Mouse (Mus musculus): Measurements from ENCODE around the gene Dock2. TPM values are rescaled to one million over a fixed set of nuclear protein-coding genes. Genes with fewer than 3 reads are reported as not detected.
A peak's percentile ranks its signal among the peaks of the same experiment; 100 is the strongest.

The Dock2 gene
- polyA plus RNA-seq, 1 experiment from 2014 or later: 0.68 TPM

DNA sequence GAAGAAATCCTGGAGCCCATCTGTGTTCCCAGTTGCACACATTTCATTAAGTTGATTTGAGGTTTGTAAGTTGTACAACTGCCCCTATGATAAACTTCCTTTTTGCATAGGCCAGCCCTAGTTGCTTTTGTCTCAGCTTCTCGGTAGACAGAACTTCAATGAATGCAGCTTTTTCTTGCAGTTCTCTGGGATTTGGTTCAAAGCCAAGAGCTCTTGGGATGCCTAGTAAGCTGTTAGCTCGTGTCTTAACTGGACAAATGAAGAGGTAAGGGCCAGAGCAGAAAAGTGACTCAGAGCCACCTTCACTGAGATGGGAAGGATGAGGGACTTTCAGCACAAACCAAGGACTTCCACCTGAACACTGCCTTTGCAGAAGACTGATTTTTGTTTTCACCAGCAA is 266.7 kb downstream of the Dock2 start:
- Histone ChIP-seq H3K9me3 (no peaks in the 10 kb centered on the region), H3K27ac (no peak overlapping the region), H3K4me1 (peaks cover 3% of the 10 kb centered on the region; the same call in 1 of the 2 replicates), H3K9ac (no peak overlapping the region), H3K27me3 (replicated peaks) (no peaks in the 10 kb centered on the region), H3K4me2 (no peak overlapping the region), H3K36me3 (replicated peaks) (no peaks in the 10 kb centered on the region), H3K4me3 (no peak overlapping the region)
- ATAC-seq (replicated peaks): no peak
- WGBS: 23% methylated on average over 2 of the region's 2 CpGs

DNA sequence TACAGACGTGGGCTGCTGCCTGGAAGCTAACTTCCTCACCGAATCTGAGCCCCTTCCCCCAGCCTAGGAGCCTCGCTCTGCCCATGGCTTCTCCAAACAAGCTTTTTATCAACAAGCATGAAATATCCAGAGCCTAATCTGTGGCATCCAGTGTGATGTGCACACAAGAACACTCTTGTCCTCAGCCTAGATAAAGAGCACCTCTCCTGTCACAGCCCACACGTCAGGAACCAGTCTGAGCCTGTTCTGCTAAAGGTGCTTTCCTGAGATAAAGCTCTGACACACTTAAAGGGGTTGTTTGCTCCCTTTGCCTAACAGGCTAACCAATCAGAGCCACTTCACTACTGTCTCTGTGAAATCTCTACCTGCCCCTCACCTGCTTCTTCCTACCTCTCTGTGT is 268.4 kb downstream of the Dock2 start:
- Histone ChIP-seq H3K36me3 (replicated peaks) (no peaks in the 10 kb centered on the region), H3K9me3 (no peaks in the 10 kb centered on the region), H3K27ac (no peak overlapping the region), H3K4me1 (peaks cover 3% of the 10 kb centered on the region; the same call in 1 of the 2 replicates), H3K4me3 (no peak overlapping the region), H3K4me2 (no peak overlapping the region), H3K27me3 (replicated peaks) (no peaks in the 10 kb centered on the region), H3K9ac (no peak overlapping the region)
- 60% methylated on average over 4 of the region's 4 CpGs for WGBS
- no peak for ATAC-seq (replicated peaks)

GRCm38 (mm10) chr11:34506390-34506789 is 277.3 kb downstream of the Dock2 start:
- Histone ChIP-seq H3K9ac (no peak overlapping the region), H3K36me3 (replicated peaks) (no peaks in the 10 kb centered on the region), H3K27ac (no peak overlapping the region), H3K4me1 (no peaks in the 10 kb centered on the region), H3K4me2 (no peak overlapping the region), H3K9me3 (no peaks in the 10 kb centered on the region), H3K4me3 (no peak overlapping the region), H3K27me3 (replicated peaks) (no peaks in the 10 kb centered on the region)
- no peak for ATAC-seq (replicated peaks)
- WGBS: 92% methylated on average over 1 of the region's 1 CpGs

GRCm38 (mm10) chr11:34499663-34500062 is 284.0 kb downstream of the Dock2 start:
- Histone ChIP-seq H3K4me2 (no peak overlapping the region), H3K27ac (no peak overlapping the region), H3K4me3 (no peak overlapping the region), H3K9ac (no peak overlapping the region), H3K27me3 (replicated peaks) (no peaks in the 10 kb centered on the region), H3K4me1 (no peaks in the 10 kb centered on the region), H3K9me3 (no peaks in the 10 kb centered on the region), H3K36me3 (replicated peaks) (no peaks in the 10 kb centered on the region)
- WGBS: 88% methylated on average over 1 of the region's 1 CpGs
- no peak for ATAC-seq (replicated peaks)

DNA sequence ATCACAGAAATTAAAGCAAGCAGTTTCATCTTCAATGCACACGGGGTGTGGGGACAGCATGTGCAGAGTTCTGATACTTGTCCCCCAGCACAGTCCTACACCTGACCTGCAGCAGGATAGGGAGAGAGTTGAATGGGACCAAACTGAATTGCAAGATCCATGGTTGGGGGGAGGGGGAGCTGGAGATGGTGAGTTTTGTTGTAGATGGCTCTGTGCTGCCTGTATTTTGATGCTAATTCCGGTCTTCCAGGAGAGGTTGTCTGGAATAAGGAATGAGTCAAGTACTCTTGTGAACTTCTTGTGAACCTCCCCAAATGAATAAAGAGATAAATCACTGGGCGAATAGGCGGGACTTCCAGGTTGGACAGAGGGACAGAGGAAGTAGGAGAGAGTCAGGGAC is 289.0 kb downstream of the Dock2 start:
- Histone ChIP-seq H3K4me2 (no peak overlapping the region), H3K36me3 (replicated peaks) (no peaks in the 10 kb centered on the region), H3K4me1 (no peaks in the 10 kb centered on the region), H3K27ac (no peak overlapping the region), H3K9ac (no peak overlapping the region), H3K9me3 (no peaks in the 10 kb centered on the region), H3K4me3 (no peak overlapping the region), H3K27me3 (replicated peaks) (no peaks in the 10 kb centered on the region)
- no peak for ATAC-seq (replicated peaks)
- 68% methylated on average over 4 of the region's 4 CpGs for WGBS

DNA sequence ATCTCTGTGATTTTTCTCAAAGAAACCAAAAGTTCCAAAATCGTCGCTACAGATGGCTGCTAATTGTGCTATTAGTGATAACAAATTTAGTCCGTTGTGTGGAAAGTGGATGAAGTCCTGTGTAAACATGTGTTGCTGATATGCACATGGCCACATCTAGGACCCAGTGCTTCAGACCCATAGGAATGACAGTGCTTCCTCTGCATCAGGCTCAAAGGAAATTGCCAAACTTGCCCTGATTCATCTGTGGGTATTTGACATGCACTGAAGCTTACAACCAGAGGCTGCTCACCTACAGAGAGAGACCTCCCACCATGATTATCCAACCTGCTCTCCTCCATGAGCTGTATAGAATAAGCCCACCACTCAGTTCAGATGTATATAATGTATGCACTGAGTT is 290.7 kb downstream of the Dock2 start:
- Histone ChIP-seq H3K4me1 (no peaks in the 10 kb centered on the region), H3K36me3 (replicated peaks) (no peaks in the 10 kb centered on the region), H3K9ac (no peak overlapping the region), H3K27ac (no peak overlapping the region), H3K4me2 (no peak overlapping the region), H3K4me3 (no peak overlapping the region), H3K27me3 (replicated peaks) (no peaks in the 10 kb centered on the region), H3K9me3 (no peaks in the 10 kb centered on the region)
- 94% methylated on average over 3 of the region's 3 CpGs for WGBS
- ATAC-seq (replicated peaks): no peak

- Histone ChIP-seq H3K9ac (no peak overlapping the region), H3K9me3 (no peaks in the 10 kb centered on the region), H3K36me3 (replicated peaks) (no peaks in the 10 kb centered on the region), H3K27me3 (replicated peaks) (no peaks in the 10 kb centered on the region), H3K27ac (no peak overlapping the region), H3K4me1 (no peaks in the 10 kb centered on the region), H3K4me2 (no peak overlapping the region), H3K4me3 (no peak overlapping the region)
- WGBS: 90% methylated on average over 2 of the region's 2 CpGs
- no peak for ATAC-seq (replicated peaks)
Observed at GRCm38 (mm10) chr11:34492223-34492622, 291.5 kb downstream of the Dock2 start.

DNA sequence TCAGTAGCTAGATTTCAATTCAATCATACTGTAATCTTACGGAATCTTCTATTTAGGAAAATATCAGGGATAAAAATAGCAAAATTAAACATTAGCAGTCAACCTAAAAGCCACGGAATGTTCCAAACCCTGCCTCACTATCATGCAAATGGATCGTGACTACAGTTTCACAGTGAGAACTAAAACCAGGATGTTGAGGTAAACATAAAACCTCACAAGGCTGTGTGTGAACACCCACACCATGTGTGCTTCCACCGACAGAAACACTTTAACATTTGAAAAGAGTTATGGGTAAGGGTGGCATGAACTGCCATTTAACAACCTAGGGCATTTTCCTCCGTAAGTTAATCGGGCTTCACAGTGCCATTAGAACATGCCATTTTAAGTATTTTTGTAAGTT is 294.1 kb downstream of the Dock2 start:
- no peak overlapping the region for H3K4me2 ChIP-seq
- no peak overlapping the region for H3K9ac ChIP-seq
- 83% methylated on average over 6 of the region's 6 CpGs for WGBS
- no peaks in the 10 kb centered on the region for H3K9me3 ChIP-seq
- no peak for ATAC-seq (replicated peaks)
- no peaks in the 10 kb centered on the region for H3K4me1 ChIP-seq
- H3K27me3 ChIP-seq (replicated peaks): no peaks in the 10 kb centered on the region
- no peak overlapping the region for H3K27ac ChIP-seq
- H3K36me3 ChIP-seq (replicated peaks): no peaks in the 10 kb centered on the region
- no peak overlapping the region for H3K4me3 ChIP-seq

DNA sequence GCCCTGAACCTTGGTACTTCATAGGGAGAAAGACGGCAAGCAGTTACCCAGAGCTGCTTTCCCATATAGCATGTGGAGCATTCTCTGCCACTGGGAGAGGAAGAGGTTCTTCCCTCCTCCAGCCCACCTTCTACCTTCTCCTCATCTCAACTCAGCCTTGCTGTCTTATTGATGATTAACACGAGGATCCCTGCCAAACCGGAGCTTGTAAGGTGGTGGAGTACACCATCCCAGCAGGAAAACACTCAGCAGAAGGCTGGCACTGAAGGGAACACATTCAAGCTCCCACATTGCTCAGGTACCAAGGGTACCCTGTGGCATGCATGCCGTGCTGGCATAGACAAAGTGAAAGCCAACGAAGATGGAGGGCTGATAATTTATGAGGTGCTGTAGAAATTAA is 304.4 kb downstream of the Dock2 start:
- no peak overlapping the region for H3K4me2 ChIP-seq
- WGBS: 83% methylated on average over 5 of the region's 5 CpGs
- no peak for ATAC-seq (replicated peaks)
- H3K36me3 ChIP-seq (replicated peaks): no peaks in the 10 kb centered on the region
- H3K4me3 ChIP-seq: no peak overlapping the region
- no peaks in the 10 kb centered on the region for H3K4me1 ChIP-seq
- H3K27ac ChIP-seq: no peak overlapping the region
- H3K9me3 ChIP-seq: no peaks in the 10 kb centered on the region
- H3K9ac ChIP-seq: no peak overlapping the region
- no peaks in the 10 kb centered on the region for H3K27me3 ChIP-seq (replicated peaks)

DNA sequence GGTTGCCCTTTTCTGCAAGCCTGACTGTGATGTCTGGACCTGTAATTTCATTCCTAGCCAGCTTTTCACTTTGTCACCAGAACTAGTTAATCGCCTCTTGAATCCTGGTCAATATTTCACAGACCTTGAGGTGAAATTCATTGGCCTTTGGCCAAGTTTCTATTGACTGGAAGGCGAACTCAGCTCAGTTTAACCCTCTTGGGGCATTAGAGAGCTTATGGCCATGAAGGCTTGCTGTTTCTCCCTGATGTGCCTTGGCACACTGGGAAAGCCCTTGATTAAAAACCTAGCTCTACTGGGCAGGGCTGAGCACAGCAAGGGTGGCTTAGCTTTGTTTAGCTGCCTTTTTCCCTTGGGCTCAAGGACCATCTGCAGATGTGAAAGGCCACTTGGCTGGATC is 313.9 kb downstream of the Dock2 start:
- no peaks in the 10 kb centered on the region for H3K27me3 ChIP-seq (replicated peaks)
- H3K36me3 ChIP-seq (replicated peaks): no peaks in the 10 kb centered on the region
- no peaks in the 10 kb centered on the region for H3K9me3 ChIP-seq
- H3K9ac ChIP-seq: no peak overlapping the region
- ATAC-seq (replicated peaks): no peak
- 69% methylated on average over 2 of the region's 2 CpGs for WGBS
- H3K4me3 ChIP-seq: no peak overlapping the region
- H3K4me2 ChIP-seq: no peak overlapping the region
- H3K27ac ChIP-seq: no peak overlapping the region
- H3K4me1 ChIP-seq: 0 out of 2 replicates have a peak, but pooled peaks cover 5% of the 10 kb centered on the region

- no peak; the same call in 1 of the 2 replicates for ATAC-seq (replicated peaks)
- Histone ChIP-seq H3K36me3 (replicated peaks) (no peaks in the 10 kb centered on the region), H3K4me1 (0 out of 2 replicates have a peak, but pooled peaks cover 5% of the 10 kb centered on the region), H3K4me2 (no peak overlapping the region), H3K9me3 (no peaks in the 10 kb centered on the region), H3K27me3 (replicated peaks) (no peaks in the 10 kb centered on the region), H3K9ac (no peak overlapping the region), H3K4me3 (no peak overlapping the region), H3K27ac (no peak overlapping the region)
- 34% methylated on average over 3 of the region's 3 CpGs for WGBS
Observed at GRCm38 (mm10) chr11:34468571-34468970, 315.1 kb downstream of the Dock2 start.

DNA sequence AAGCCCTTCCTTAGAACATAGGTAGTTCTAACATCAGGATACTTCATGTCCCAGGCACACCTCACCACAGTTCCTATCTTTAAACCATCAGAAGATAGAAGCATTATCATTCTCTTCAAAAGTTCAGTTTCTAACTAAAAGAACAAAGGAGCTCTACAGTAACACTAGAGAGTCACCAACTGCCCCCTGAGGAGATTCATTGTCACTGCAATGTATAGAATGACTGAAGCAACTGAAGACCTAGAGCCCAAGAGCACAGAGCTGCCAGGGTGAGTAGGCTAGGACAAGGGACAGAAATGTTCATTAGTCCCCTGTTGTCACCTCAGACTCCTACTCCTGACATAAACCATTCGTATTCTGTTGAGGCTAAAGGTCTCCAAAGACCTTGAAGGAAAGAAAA is 316.6 kb downstream of the Dock2 start:
- 56% methylated on average over 1 of the region's 1 CpGs for WGBS
- no peak overlapping the region for H3K9ac ChIP-seq
- no peak overlapping the region for H3K4me2 ChIP-seq
- H3K36me3 ChIP-seq (replicated peaks): no peaks in the 10 kb centered on the region
- H3K27me3 ChIP-seq (replicated peaks): no peaks in the 10 kb centered on the region
- H3K4me1 ChIP-seq: 0 out of 2 replicates have a peak, but pooled peaks cover 5% of the 10 kb centered on the region
- no peak overlapping the region for H3K27ac ChIP-seq
- no peak for ATAC-seq (replicated peaks)
- H3K9me3 ChIP-seq: no peaks in the 10 kb centered on the region
- H3K4me3 ChIP-seq: no peak overlapping the region

DNA sequence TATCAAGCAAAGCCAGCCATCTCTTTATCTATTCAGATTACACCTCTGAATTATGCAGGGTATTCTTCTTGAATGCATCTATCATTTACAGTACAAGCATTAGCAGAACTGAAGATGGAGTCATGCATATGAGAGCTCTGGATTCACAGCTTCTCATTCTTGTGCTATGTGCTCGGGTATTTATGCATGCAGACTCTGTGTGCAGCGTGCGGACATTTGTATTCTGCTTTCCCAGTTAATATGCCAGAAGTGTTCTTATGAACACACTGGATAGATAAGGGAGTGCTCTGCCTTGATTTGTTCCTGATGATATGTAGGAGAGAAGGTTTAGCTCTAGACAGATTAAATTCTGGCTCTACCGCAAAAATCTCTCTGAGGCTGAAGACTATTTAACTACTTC is 333.7 kb downstream of the Dock2 start:
- H3K27ac ChIP-seq: no peak overlapping the region
- H3K9ac ChIP-seq: no peak overlapping the region
- H3K27me3 ChIP-seq (replicated peaks): no peaks in the 10 kb centered on the region
- no peak overlapping the region for H3K4me2 ChIP-seq
- ATAC-seq (replicated peaks): peak; percentile 62
- H3K9me3 ChIP-seq: no peaks in the 10 kb centered on the region
- no peak overlapping the region for H3K4me3 ChIP-seq
- 70% methylated on average over 4 of the region's 4 CpGs for WGBS
- no peaks in the 10 kb centered on the region for H3K36me3 ChIP-seq (replicated peaks)
- H3K4me1 ChIP-seq: no peaks in the 10 kb centered on the region

GRCm38 (mm10) chr11:34447891-34448290 is 335.8 kb downstream of the Dock2 start:
- no peak for ATAC-seq (replicated peaks)
- 47% methylated on average over 4 of the region's 4 CpGs for WGBS

More at GRCm38 (mm10) chr11:34447891-34448290, 335.8 kb downstream of the Dock2 start:
- no peaks in the 10 kb centered on the region for H3K36me3 ChIP-seq (replicated peaks)
- no peak overlapping the region for H3K27ac ChIP-seq
- H3K4me3 ChIP-seq: no peak overlapping the region
- no peaks in the 10 kb centered on the region for H3K27me3 ChIP-seq (replicated peaks)
- no peak overlapping the region for H3K4me2 ChIP-seq
- no peak overlapping the region for H3K9ac ChIP-seq
- H3K4me1 ChIP-seq: no peaks in the 10 kb centered on the region
- no peaks in the 10 kb centered on the region for H3K9me3 ChIP-seq

Data from midbrain, embryonic 15.5 days (tissue).